Mouse (Mus musculus) ES-Bruce4 (cell line): Measurements from ENCODE around the gene Dock11.

Experiments used
- CTCF ChIP-seq: IDR thresholded peaks from one replicate; pipeline ENCODE4 v1.8.1; 2011; ENCODE audit warnings: low read depth, low read length
- EP300 ChIP-seq: IDR thresholded peaks from 2 replicates; pipeline ENCODE4 v1.6.1; 2011; ENCODE audit warnings: low read depth, low read length; ENCODE audit not compliant: insufficient read depth
- POLR2A ChIP-seq: IDR thresholded peaks from one replicate; pipeline ENCODE4 v1.8.1; 2011; ENCODE audit warnings: low read length; ENCODE audit not compliant: insufficient read depth

- TF ChIP-seq CTCF (no peak), EP300 (no peak), POLR2A (no peak)
These were observed 137.0 kb downstream of the Dock11 start for GRCm38 (mm10) chrX:36025651-36026050.
